In the genomic region with DNA sequence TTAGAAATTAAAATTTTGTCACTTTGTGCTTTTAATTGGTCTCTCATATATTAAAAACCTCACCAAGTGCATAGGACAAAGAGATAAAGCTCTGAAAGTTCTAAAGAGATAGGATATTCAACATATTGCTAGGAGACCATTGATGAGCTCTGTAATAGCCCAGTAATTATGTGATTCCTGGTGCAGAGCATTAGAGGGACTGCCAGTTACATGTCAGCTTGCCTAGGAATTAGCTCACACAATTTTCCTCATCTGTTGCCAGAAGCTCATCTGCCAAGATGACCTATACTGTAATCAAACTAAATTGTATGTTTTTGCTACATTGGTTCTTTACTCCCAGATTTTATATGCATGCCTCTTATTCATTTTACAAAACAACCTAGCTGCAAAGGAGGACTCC, we compare ENCODE assay signal across 26 mouse cellular contexts.
"Had no signal": no experiment of that assay in that cellular context is flagged by ENCODE, and none has a peak within 500 bp of the region (broad histone marks: within the 10 kb centered on the region; RNA-seq: fewer than 3 reads in every experiment).

No protein-coding gene starts in this region.

- H3K4me1 ChIP-seq: embryonic facial prominence, embryonic 10.5 days; embryonic facial prominence, embryonic 12.5 days; embryonic facial prominence, embryonic 13.5 days; embryonic facial prominence, embryonic 15.5 days; forebrain, embryonic 12.5 days; heart, embryonic 10.5 days; heart, embryonic 12.5 days had no signal

- H3K36me3 ChIP-seq: embryonic facial prominence, embryonic 10.5 days; embryonic facial prominence, embryonic 12.5 days; embryonic facial prominence, embryonic 13.5 days; embryonic facial prominence, embryonic 15.5 days; forebrain, embryonic 12.5 days; heart, embryonic 10.5 days; heart, embryonic 12.5 days had no signal

- H3K4me2 ChIP-seq: embryonic facial prominence, embryonic 12.5 days; embryonic facial prominence, embryonic 13.5 days; embryonic facial prominence, embryonic 15.5 days; forebrain, embryonic 12.5 days; heart, embryonic 11.5 days; heart, embryonic 12.5 days had no signal

- H3K27me3 ChIP-seq: embryonic facial prominence, embryonic 12.5 days; embryonic facial prominence, embryonic 13.5 days; embryonic facial prominence, embryonic 15.5 days; forebrain, embryonic 12.5 days; heart, embryonic 12.5 days had no signal

- H3K9me3 ChIP-seq: embryonic facial prominence, embryonic 10.5 days; embryonic facial prominence, embryonic 12.5 days; embryonic facial prominence, embryonic 13.5 days; embryonic facial prominence, embryonic 15.5 days; forebrain, embryonic 12.5 days; heart, embryonic 10.5 days; heart, embryonic 12.5 days had no signal

- H3K27ac ChIP-seq: embryonic facial prominence, embryonic 10.5 days; embryonic facial prominence, embryonic 12.5 days; embryonic facial prominence, embryonic 13.5 days; embryonic facial prominence, embryonic 15.5 days; forebrain, embryonic 12.5 days; gastrocnemius, adult 2 months; heart, adult 2 months; heart, embryonic 10.5 days had no signal

- DNase-seq: cerebellum, adult 2 months; cerebellum, adult 8-10 months; cerebellum, adult 9-10 months; cerebellum, adult 9-11 months; cerebellum, postnatal 10 days; cerebellum, postnatal 14 days; cerebellum, postnatal 25 days; cerebellum, postnatal 36 days; embryo, embryonic 11 days; gastrocnemius, adult 2 months; gastrocnemius, postnatal 10 days; gastrocnemius, postnatal 14 days; gastrocnemius, postnatal 25 days; gastrocnemius, postnatal 36 days; heart, adult 11 months; heart, adult 18-20 months; heart, adult 2 months had no signal

- H3K4me3 ChIP-seq: embryonic facial prominence, embryonic 10.5 days; embryonic facial prominence, embryonic 12.5 days; embryonic facial prominence, embryonic 13.5 days; embryonic facial prominence, embryonic 15.5 days; erythroblast, embryonic 14.5 days; forebrain, embryonic 12.5 days; gastrocnemius, adult 2 months; heart, adult 2 months; heart, embryonic 10.5 days; heart, embryonic 12.5 days had no signal

- H3K9ac ChIP-seq: embryonic facial prominence, embryonic 12.5 days; embryonic facial prominence, embryonic 13.5 days; embryonic facial prominence, embryonic 15.5 days; forebrain, embryonic 12.5 days; heart, embryonic 12.5 days had no signal
